Mouse (Mus musculus) heart, adult 2 months (tissue): Measurements from ENCODE around the gene Ttc41. TPM values are rescaled to one million over a fixed set of nuclear protein-coding genes. Genes with fewer than 3 reads are reported as not detected.

Source experiments
- DNase-seq, 2 experiments: peaks; one replicate each; pipeline ENCODE4 v3.0.0; 2021
- H3K27ac ChIP-seq: fragments of 200-600 bp; 2 replicates; pipeline ENCODE4 v1.8.1; 2022
- H3K27me3 ChIP-seq: fragments of 200-500 bp; 2 replicates; pipeline ENCODE4 v1.6.1; 2012; ENCODE audit warnings: mild to moderate bottlenecking, low read length, inconsistent platforms, mixed read lengths; ENCODE audit not compliant: control insufficient read depth, insufficient read depth
- H3K36me3 ChIP-seq: fragments of 200-500 bp; 2 replicates; pipeline ENCODE4 v1.6.1; 2012; ENCODE audit warnings: low read length, inconsistent platforms; ENCODE audit not compliant: control insufficient read depth, insufficient read depth
- H3K4me1 ChIP-seq: fragments of 200-500 bp; 2 replicates; pipeline ENCODE4 v1.6.1; 2011; ENCODE audit warnings: low read length; ENCODE audit not compliant: control insufficient read depth, insufficient read depth
- H3K4me3 ChIP-seq: fragments of 200-600 bp; 2 replicates; pipeline ENCODE4 v1.8.1; 2022
- H3K79me2 ChIP-seq: fragments of 200-500 bp; replicated peaks from 2 replicates; pipeline ENCODE4 v1.6.1; 2012; ENCODE audit warnings: mild to moderate bottlenecking, inconsistent platforms, low read length, moderate library complexity, mixed read lengths; ENCODE audit not compliant: control insufficient read depth, insufficient read depth
- H3K9ac ChIP-seq: fragments of 200-500 bp; 2 replicates; pipeline ENCODE4 v1.6.1; 2012; ENCODE audit warnings: low read depth, mild to moderate bottlenecking, control low read depth, inconsistent platforms, low read length, mixed read lengths
- CTCF ChIP-seq: fragments of 200-600 bp; IDR thresholded peaks from 2 replicates; pipeline ENCODE4 v1.8.1; 2022; ENCODE audit warnings: antibody characterized with exemption, mild to moderate bottlenecking, moderate library complexity
- EP300 ChIP-seq: fragments of 200-500 bp; IDR thresholded peaks from 2 replicates; pipeline ENCODE4 v1.6.1; 2011; ENCODE audit warnings: low read depth, low read length, control low read depth; ENCODE audit not compliant: insufficient read depth
- POLR2A ChIP-seq: fragments of 200-500 bp; IDR thresholded peaks from 2 replicates; pipeline ENCODE4 v1.6.1; 2011; ENCODE audit warnings: mild to moderate bottlenecking, low read depth, low read length, control low read depth; ENCODE audit not compliant: insufficient read depth
- WGBS: fragments of 180-500 bp; shearing (Covaris S2); methylation state at CpG from one replicate; pipeline ENCODE4 v1.1.7; 2018; 5-methylcytosine and 5-hydroxymethylcytosine counted together
- intact Hi-C: fragments of 180-260 bp; cut with DNase I; formaldehyde crosslinking; loops from one replicate; pipeline ENCODE4 v1.15.1; 2025
- microRNA-seq, 2 experiments: library from miRNA; unstranded; fragments of <30 nt; microRNA quantifications; one replicate each; pipeline ENCODE4 v1.2.0; 2021
- polyA plus RNA-seq: library from polyadenylated mRNA; depleted of rRNA; stranded (reverse); fragments of >200 nt; gene quantifications from 2 replicates; pipeline ENCODE4 v1.2.3, GENCODE M21; 2012; rRNA removed
- total RNA-seq, 2 experiments: library from RNA; stranded (reverse); gene quantifications; 2 replicates each; pipeline ENCODE4 v1.2.3; 2021

Ttc41 gene
- total and polyA plus RNA-seq, 3 experiments, result 1.2 to 2.2 (median 2.1) TPM

DNA sequence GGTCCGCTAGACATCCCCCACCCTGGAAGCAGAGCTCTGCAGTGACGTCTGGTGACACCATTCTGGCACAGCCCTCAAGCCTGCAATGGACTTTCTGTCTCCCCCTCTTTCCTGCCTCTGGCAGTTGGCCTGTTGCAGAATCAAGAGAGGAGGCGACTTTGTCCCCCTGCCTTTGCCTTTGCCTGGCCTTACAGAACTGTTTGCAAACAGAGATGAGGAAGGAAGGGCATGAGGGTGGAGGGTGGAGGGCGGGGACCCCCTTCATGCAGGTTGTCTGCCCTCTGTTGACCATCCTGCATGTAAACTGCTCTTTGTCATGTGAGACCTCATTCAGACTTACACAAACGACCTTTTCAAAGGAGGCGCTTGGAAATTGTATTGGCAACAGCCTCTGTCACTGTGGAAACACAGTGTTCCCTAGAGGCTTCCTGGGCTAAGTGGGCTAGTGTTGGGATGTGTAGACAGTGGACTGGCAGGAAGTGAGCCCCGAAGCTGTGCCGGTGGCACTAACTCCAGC, 114.1 kb downstream of the Ttc41 start:
- TF ChIP-seq CTCF (peak; percentile 46), POLR2A (no peak)
- H3K4me1 ChIP-seq, result peaks cover 8% of the 10 kb centered on the region
- no peaks in the 10 kb centered on the region for H3K36me3 ChIP-seq
- peak overlapping the region; percentile 11; the same call in 1 of the 2 replicates for H3K9ac ChIP-seq
- 6% methylated on average over 8 of the region's 8 CpGs for WGBS
- DNase-seq, result peak; percentile 61 to 62
- no peaks in the 10 kb centered on the region for H3K27me3 ChIP-seq
- H3K79me2 ChIP-seq, result no peaks in the 10 kb centered on the region
- H3K4me3 ChIP-seq, result no peak overlapping the region
- H3K27ac ChIP-seq, result peak overlapping the region; percentile 67
- intact Hi-C loops, result no loop called here

DNA sequence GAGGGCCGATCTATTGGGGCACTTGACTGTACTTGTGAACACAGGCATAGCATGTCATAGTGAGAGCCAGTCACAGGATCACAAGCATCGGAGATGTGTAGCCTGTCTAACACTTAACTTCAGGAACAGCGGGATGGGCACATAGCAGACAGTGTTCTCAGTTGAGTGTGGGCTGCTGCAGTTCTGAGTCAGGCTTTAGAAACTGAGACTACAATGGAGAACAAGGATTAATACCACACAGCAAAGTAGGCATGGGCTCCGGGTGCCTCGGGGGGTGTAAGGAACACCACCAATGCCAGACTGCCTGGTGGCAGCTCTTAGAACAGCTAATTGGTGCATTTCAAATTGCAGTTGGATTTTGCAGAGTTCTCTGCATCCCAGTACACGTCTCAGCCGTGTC, 115.4 kb downstream of the Ttc41 start:
- Histone ChIP-seq H3K27me3 (no peaks in the 10 kb centered on the region), H3K4me1 (peaks cover 6% of the 10 kb centered on the region), H3K79me2 (no peaks in the 10 kb centered on the region), H3K9ac (no peak overlapping the region), H3K36me3 (peaks cover 3% of the 10 kb centered on the region; the same call in 1 of the 2 replicates), H3K27ac (no peak overlapping the region), H3K4me3 (no peak overlapping the region)
- intact Hi-C loops, result no loop called here
- no peak for DNase-seq
- WGBS, result 94% methylated on average over 7 of the region's 7 CpGs
- TF ChIP-seq EP300 (no peak), POLR2A (no peak), CTCF (no peak)

DNA sequence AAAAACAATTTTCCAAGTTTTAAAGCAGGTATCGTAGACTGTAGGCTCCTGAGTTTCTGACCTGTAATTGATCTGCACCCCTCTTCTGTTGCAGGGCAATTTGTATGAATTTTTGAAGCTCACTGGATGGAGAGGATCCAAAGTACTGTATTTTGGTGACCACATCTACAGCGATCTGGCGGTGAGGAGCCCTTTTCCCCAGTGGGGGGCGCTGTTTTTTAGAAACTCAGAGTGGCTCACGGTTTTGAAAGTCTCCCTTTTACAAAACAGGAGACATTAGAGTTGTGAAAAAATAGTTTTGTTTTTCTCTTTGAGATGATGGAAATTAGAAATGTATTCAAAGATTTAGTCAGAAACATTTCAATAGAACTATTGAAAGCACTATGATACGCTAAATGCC, 118.5 kb downstream of the Ttc41 start:
- Histone ChIP-seq H3K4me3 (no peak overlapping the region), H3K27ac (no peak overlapping the region), H3K4me1 (peaks cover 4% of the 10 kb centered on the region), H3K79me2 (no peaks in the 10 kb centered on the region), H3K36me3 (peaks cover 3% of the 10 kb centered on the region; the same call in 1 of the 2 replicates), H3K9ac (no peak overlapping the region), H3K27me3 (no peaks in the 10 kb centered on the region)
- intact Hi-C loops, result no loop called here
- DNase-seq, result no peak
- TF ChIP-seq EP300 (no peak), POLR2A (no peak), CTCF (peak; percentile 50)
- WGBS, result 90% methylated on average over 6 of the region's 6 CpGs

DNA sequence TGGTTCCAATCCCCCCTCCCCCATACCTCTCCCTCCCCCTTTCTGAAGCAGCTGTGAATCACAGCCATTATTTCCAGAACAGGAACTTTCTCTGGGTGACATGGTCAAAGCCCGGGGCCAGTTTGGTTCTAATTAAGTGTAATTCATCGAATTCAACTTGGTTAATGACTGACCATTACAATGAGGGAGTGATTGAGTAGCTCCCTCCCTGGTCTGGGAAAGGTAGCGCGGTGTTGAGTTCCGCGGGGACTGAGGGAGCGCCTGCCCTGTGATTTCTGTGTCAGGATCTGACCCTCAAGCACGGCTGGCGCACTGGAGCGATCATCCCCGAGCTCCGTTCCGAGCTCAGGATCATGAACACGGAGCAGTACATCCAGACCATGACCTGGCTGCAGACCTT, 119.3 kb downstream of the Ttc41 start:
- Histone ChIP-seq H3K79me2 (no peaks in the 10 kb centered on the region), H3K27ac (no peak overlapping the region), H3K4me3 (no peak overlapping the region), H3K9ac (no peak overlapping the region), H3K27me3 (no peaks in the 10 kb centered on the region), H3K36me3 (peaks cover 3% of the 10 kb centered on the region; the same call in 1 of the 2 replicates), H3K4me1 (no peaks in the 10 kb centered on the region; the same call in 1 of the 2 replicates)
- WGBS, result 86% methylated on average over 14 of the region's 14 CpGs
- DNase-seq, result no peak
- TF ChIP-seq CTCF (no peak), POLR2A (no peak), EP300 (no peak)
- intact Hi-C loops, result no loop called here

DNA sequence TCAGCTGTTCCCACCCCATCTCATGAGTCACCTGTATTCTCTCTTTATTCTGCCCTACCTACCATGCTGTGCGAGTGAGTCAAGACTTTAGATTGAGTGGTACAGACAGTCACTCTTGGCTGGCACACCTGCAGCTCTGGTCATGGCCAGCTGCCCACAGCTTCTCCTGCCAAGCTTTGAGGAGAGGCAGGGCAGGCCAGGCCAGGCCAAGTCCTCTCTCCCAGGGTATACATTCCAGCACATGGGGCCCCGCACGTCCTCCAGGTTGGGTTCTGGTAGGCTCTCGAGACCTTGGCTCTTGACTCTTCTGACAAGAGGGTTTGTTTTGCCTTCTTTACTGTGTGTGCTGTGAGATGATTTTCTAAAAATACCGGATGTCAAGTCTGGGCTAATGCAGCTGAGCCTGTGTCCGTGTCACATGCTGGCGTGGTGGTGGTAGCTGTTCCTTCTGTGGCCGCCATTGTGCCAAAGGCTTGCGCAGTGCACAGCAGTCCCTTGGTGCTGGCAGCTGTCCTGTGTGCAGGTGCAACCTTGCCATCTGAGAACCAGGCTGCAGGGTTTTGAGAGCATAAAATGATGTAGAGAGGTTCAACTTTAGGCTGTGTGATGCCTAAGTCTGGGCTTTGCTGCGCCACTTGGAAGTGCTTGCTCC, 120.4 kb downstream of the Ttc41 start:
- no peak overlapping the region for H3K4me3 ChIP-seq
- peak overlapping the region; percentile 85 for H3K27ac ChIP-seq
- intact Hi-C loops, result no loop called here
- H3K9ac ChIP-seq, result no peak overlapping the region
- H3K4me1 ChIP-seq, result no peaks in the 10 kb centered on the region; the same call in 1 of the 2 replicates
- DNase-seq, result peak; percentile 78 to 87
- H3K27me3 ChIP-seq, result no peaks in the 10 kb centered on the region
- WGBS, result 60% methylated on average over 10 of the region's 10 CpGs
- H3K36me3 ChIP-seq, result peaks cover 3% of the 10 kb centered on the region; the same call in 1 of the 2 replicates
- no peaks in the 10 kb centered on the region for H3K79me2 ChIP-seq
- no peak for TF ChIP-seq POLR2A
- peak; percentile 53; the same call in 1 of the 2 replicates for TF ChIP-seq EP300

Small RNAs within 50 kb of the gene (microRNA-seq; reads per million reads assigned to microRNA genes)
- gene Gm25745, result 1.9 to 2.2 reads per million in 2 experiments

Other genes starting within 250 kb of the Ttc41 start
- under 1 TPM; 0.31 to 0.75 TPM for gene Syn3, start 206.9 kb upstream of the Ttc41 start, total RNA-seq
- 0.29 and 0.41 TPM in 2 replicates for gene Syn3, start 206.9 kb upstream of the Ttc41 start, polyA plus RNA-seq
- 100 to 1,000 TPM; 374 to 483 TPM for gene Hsp90b1, start 302 bp upstream of the Ttc41 start, total RNA-seq
- 44.4 and 127 TPM in 2 replicates for gene Hsp90b1, start 302 bp upstream of the Ttc41 start, polyA plus RNA-seq
- 10 to 100 TPM; 10.5 to 14.3 TPM for gene Gm49358, start 58.2 kb downstream of the Ttc41 start, total RNA-seq
- not detected in 2 replicates for gene Gm49358, start 58.2 kb downstream of the Ttc41 start, polyA plus RNA-seq
- gene Nt5dc3, start 73.2 kb downstream of the Ttc41 start, total RNA-seq, result 10 to 100 TPM; 33.9 to 36.6 TPM
- 25.3 and 45.6 TPM in 2 replicates for gene Nt5dc3, start 73.2 kb downstream of the Ttc41 start, polyA plus RNA-seq